Mouse (Mus musculus) neural tube, embryonic 12.5 days (tissue): ENCODE results near the gene Ntng1. TPM values are rescaled to one million over a fixed set of nuclear protein-coding genes. Genes with fewer than 3 reads are reported as not detected.
A peak's percentile ranks its signal among the peaks of the same experiment; 100 is the strongest.

ENCODE experiments used
- ATAC-seq: fragments of 200-750 bp; cut with Nextera tagmentation; 2 replicates; pipeline ENCODE4 v1.8.0; 2017; ENCODE audit warnings: low read depth, mild to moderate bottlenecking, moderate TSS enrichment, moderate library complexity; ENCODE audit not compliant: low FRiP score
- H3K27ac ChIP-seq: fragments of 300-500 bp; sonication (generic); 2 replicates; pipeline ENCODE4 v1.5.1; 2016
- H3K27me3 ChIP-seq: fragments of 300-500 bp; sonication (generic); replicated peaks from 2 replicates; pipeline ENCODE4 v1.6.1; 2016; ENCODE audit warnings: mild to moderate bottlenecking
- H3K36me3 ChIP-seq: fragments of 300-500 bp; sonication (generic); 2 replicates; pipeline ENCODE4 v1.6.1; 2016; ENCODE audit warnings: mild to moderate bottlenecking
- H3K4me1 ChIP-seq: fragments of 300-500 bp; sonication (generic); 2 replicates; pipeline ENCODE4 v1.6.1; 2016
- H3K4me2 ChIP-seq: fragments of 300-500 bp; sonication (generic); replicated peaks from 2 replicates; pipeline ENCODE4 v1.6.1; 2016; ENCODE audit warnings: mild to moderate bottlenecking
- H3K4me3 ChIP-seq: fragments of 300-500 bp; sonication (generic); 2 replicates; pipeline ENCODE4 v1.5.1; 2016
- H3K9ac ChIP-seq: fragments of 300-500 bp; sonication (generic); 2 replicates; pipeline ENCODE4 v1.6.1; 2016; ENCODE audit warnings: mild to moderate bottlenecking
- H3K9me3 ChIP-seq: fragments of 300-500 bp; sonication (generic); 2 replicates; pipeline ENCODE4 v1.6.1; 2016; ENCODE audit warnings: mild to moderate bottlenecking
- WGBS: fragments of 180-500 bp; shearing (Covaris S2); methylation state at CpG from one replicate; pipeline ENCODE4 v1.1.7; 2016; 5-methylcytosine and 5-hydroxymethylcytosine counted together
- polyA plus RNA-seq: library from polyadenylated mRNA; unstranded; fragments of >200 nt; fragmentation: Nextera tagmentation; extraction: Ambion mirVana; gene quantifications from 2 replicates; pipeline ENCODE4 v1.2.1, GENCODE M21; 2016

Ntng1 gene
- polyA plus RNA-seq: 7.7 and 7.9 TPM in 2 replicates

GRCm38 (mm10) chr3:110143206-110144061 lies at the start of gene Ntng1:
Ntng1 (minus strand) TSS chr3:110144011.
- Histone ChIP-seq H3K27ac (no peak within 1 kb of the TSS), H3K4me1 (peaks cover 6% of the 10 kb centered on the region; the same call in 1 of the 2 replicates), H3K9me3 (no peaks in the 10 kb centered on the region), H3K9ac (peak within 1 kb of the TSS; percentile 64), H3K27me3 (peaks cover 20% of the 10 kb centered on the region), H3K36me3 (no peaks in the 10 kb centered on the region), H3K4me2 (peak within 1 kb of the TSS; percentile 100), H3K4me3 (peak within 1 kb of the TSS; percentile 69)
- ATAC-seq: peak; percentile 62
- WGBS: under 1% methylated on average over 52 of the region's 52 CpGs

GRCm38 (mm10) chr3:110187401-110187948 lies 43.7 kb upstream of the Ntng1 start:
- no peaks in the 10 kb centered on the region for H3K27me3 ChIP-seq
- no peak for ATAC-seq
- no peak overlapping the region for H3K4me2 ChIP-seq

GRCm38 (mm10) chr3:110149089-110149488 lies 5.3 kb upstream of the Ntng1 start:
- H3K9ac ChIP-seq: no peak overlapping the region
- peaks cover 11% of the 10 kb centered on the region for H3K27me3 ChIP-seq
- no peak for ATAC-seq
- H3K36me3 ChIP-seq: no peaks in the 10 kb centered on the region
- H3K4me3 ChIP-seq: no peak overlapping the region
- no peaks in the 10 kb centered on the region for H3K9me3 ChIP-seq
- no peaks in the 10 kb centered on the region for H3K4me1 ChIP-seq
- H3K27ac ChIP-seq: no peak overlapping the region
- no peak overlapping the region for H3K4me2 ChIP-seq
- 83% methylated on average over 7 of the region's 7 CpGs for WGBS

More at GRCm38 (mm10) chr3:110187401-110187948, 43.7 kb upstream of the Ntng1 start:
- no peaks in the 10 kb centered on the region for H3K4me1 ChIP-seq
- no peak overlapping the region for H3K27ac ChIP-seq
- H3K4me3 ChIP-seq: no peak overlapping the region
- no peak overlapping the region for H3K9ac ChIP-seq
- H3K9me3 ChIP-seq: no peaks in the 10 kb centered on the region
- 91% methylated on average over 5 of the region's 5 CpGs for WGBS
- H3K36me3 ChIP-seq: no peaks in the 10 kb centered on the region

GRCm38 (mm10) chr3:110144301-110145055 lies 667 bp upstream of the Ntng1 start:
- Histone ChIP-seq H3K27ac (no peak overlapping the region), H3K9me3 (no peaks in the 10 kb centered on the region), H3K9ac (no peak overlapping the region), H3K4me3 (no peak overlapping the region), H3K4me2 (peak overlapping the region; percentile 100), H3K4me1 (peaks cover 6% of the 10 kb centered on the region; the same call in 1 of the 2 replicates), H3K27me3 (peaks cover 20% of the 10 kb centered on the region), H3K36me3 (no peaks in the 10 kb centered on the region)
- WGBS: 42% methylated on average over 6 of the region's 6 CpGs
- no peak for ATAC-seq

- under 1% methylated on average over 70 of the region's 77 CpGs for WGBS
- Histone ChIP-seq H3K4me2 (peak overlapping the region; percentile 100), H3K9ac (peak overlapping the region; percentile 64), H3K4me3 (peak overlapping the region; percentile 69), H3K36me3 (no peaks in the 10 kb centered on the region), H3K9me3 (no peaks in the 10 kb centered on the region), H3K27ac (no peak overlapping the region), H3K4me1 (peaks cover 6% of the 10 kb centered on the region; the same call in 1 of the 2 replicates), H3K27me3 (peaks cover 20% of the 10 kb centered on the region)
- peak; percentile 68 for ATAC-seq
Measured at GRCm38 (mm10) chr3:110142314-110143205, 1.3 kb downstream of the Ntng1 start.

- WGBS: 4% methylated on average over 13 of the region's 13 CpGs
- peak overlapping the region; percentile 64 for H3K9ac ChIP-seq
- peaks cover 6% of the 10 kb centered on the region; the same call in 1 of the 2 replicates for H3K4me1 ChIP-seq
- peak overlapping the region; percentile 69 for H3K4me3 ChIP-seq
- no peaks in the 10 kb centered on the region for H3K36me3 ChIP-seq
- no peak overlapping the region for H3K27ac ChIP-seq
- peaks cover 20% of the 10 kb centered on the region for H3K27me3 ChIP-seq
- H3K4me2 ChIP-seq: peak overlapping the region; percentile 100
- H3K9me3 ChIP-seq: no peaks in the 10 kb centered on the region
- ATAC-seq: peak; percentile 42; the same call in 1 of the 2 replicates
Measured at GRCm38 (mm10) chr3:110141351-110142302, 2.2 kb downstream of the Ntng1 start.

GRCm38 (mm10) chr3:110136115-110136514 lies 7.7 kb downstream of the Ntng1 start:
- no peak overlapping the region for H3K9ac ChIP-seq
- H3K4me3 ChIP-seq: no peak overlapping the region
- H3K4me1 ChIP-seq: no peaks in the 10 kb centered on the region
- WGBS: 4% methylated on average over 1 of the region's 1 CpGs
- H3K36me3 ChIP-seq: no peaks in the 10 kb centered on the region
- no peak overlapping the region for H3K4me2 ChIP-seq
- no peaks in the 10 kb centered on the region for H3K9me3 ChIP-seq
- H3K27ac ChIP-seq: no peak overlapping the region
- ATAC-seq: no peak
- no peaks in the 10 kb centered on the region for H3K27me3 ChIP-seq

GRCm38 (mm10) chr3:110133150-110133549 lies 10.7 kb downstream of the Ntng1 start:
- WGBS: 85% methylated on average over 9 of the region's 9 CpGs
- ATAC-seq: no peak

GRCm38 (mm10) chr3:110132289-110132688 lies 11.5 kb downstream of the Ntng1 start:
- ATAC-seq: peak; percentile 56
- H3K27ac ChIP-seq: no peak overlapping the region
- H3K9ac ChIP-seq: no peak overlapping the region
- 68% methylated on average over 8 of the region's 8 CpGs for WGBS
- no peak overlapping the region for H3K4me3 ChIP-seq
- no peaks in the 10 kb centered on the region for H3K36me3 ChIP-seq
- H3K9me3 ChIP-seq: no peaks in the 10 kb centered on the region
- no peaks in the 10 kb centered on the region for H3K4me1 ChIP-seq
- no peaks in the 10 kb centered on the region for H3K27me3 ChIP-seq
- 0 out of 2 replicates have a peak overlapping the region, but pooled peaks have one; percentile 2 for H3K4me2 ChIP-seq

More at GRCm38 (mm10) chr3:110133150-110133549, 10.7 kb downstream of the Ntng1 start:
- Histone ChIP-seq H3K9ac (no peak overlapping the region), H3K4me1 (no peaks in the 10 kb centered on the region), H3K27me3 (no peaks in the 10 kb centered on the region), H3K4me2 (no peak overlapping the region), H3K9me3 (no peaks in the 10 kb centered on the region), H3K27ac (no peak overlapping the region), H3K36me3 (no peaks in the 10 kb centered on the region), H3K4me3 (no peak overlapping the region)

- Histone ChIP-seq H3K36me3 (no peaks in the 10 kb centered on the region), H3K27me3 (no peaks in the 10 kb centered on the region), H3K9me3 (no peaks in the 10 kb centered on the region), H3K4me3 (no peak overlapping the region), H3K27ac (no peak overlapping the region), H3K4me2 (peak overlapping the region; percentile 41), H3K4me1 (no peaks in the 10 kb centered on the region), H3K9ac (no peak overlapping the region)
- peak; percentile 56; the same call in 1 of the 2 replicates for ATAC-seq
- WGBS: 59% methylated on average over 18 of the region's 18 CpGs
Measured at GRCm38 (mm10) chr3:110131043-110131891, 12.5 kb downstream of the Ntng1 start.
